Mouse (Mus musculus) MEL (cell line): ENCODE measurements at regions not wholly inside any gene's neighbourhood (a gene's known extent, or its start where the extent isn't known, plus 50 kb on each side); places are given as distances from the start of the nearest gene placed in this dataset.

ENCODE experiments used
- CHD2 ChIP-seq: IDR thresholded peaks from 2 replicates; pipeline ENCODE4 v1.6.1; 2011; ENCODE audit warnings: low read length, improper control_type of control experiment
- CTCF ChIP-seq, 3 experiments: IDR thresholded peaks in 2 of 3; conservative IDR thresholded peaks in 1 of 3; 2 replicates each; pipeline ENCODE4 v1.5.1; 2011 to 2012; ENCODE audit warnings: low read length in 3 of 3, low read depth in 2 of 3, mild to moderate bottlenecking in 2 of 3, improper control_type of control experiment in 1 of 3, inconsistent platforms in 1 of 3, mixed read lengths in 1 of 3, moderate library complexity in 1 of 3; ENCODE audit not compliant: control insufficient read depth in 1 of 3, insufficient read depth in 1 of 3, poor library complexity in 1 of 3, severe bottlenecking in 1 of 3
- USF2 ChIP-seq, 2 experiments: IDR thresholded peaks; 2 replicates each; pipeline ENCODE4 v1.6.1; 2011 to 2012; ENCODE audit warnings: improper control_type of control experiment in 2 of 2, low read length in 2 of 2, borderline replicate concordance in 1 of 2, inconsistent platforms in 1 of 2, low read depth in 1 of 2, mild to moderate bottlenecking in 1 of 2; ENCODE audit not compliant: insufficient read depth in 1 of 2

GRCm38 (mm10) chr7:115333046-115333577 lies 589.6 kb downstream of the Insc start:
- no peak for TF ChIP-seq USF2 (IDR thresholded peaks at IDR 0.05; ENCODE audit: borderline replicate concordance in 1 of 2, insufficient read depth in 1 of 2, low read depth in 1 of 2, low read length in 2 of 2)
- TF ChIP-seq CTCF (IDR thresholded peaks at IDR 0.05 in 2 of 3, conservative IDR thresholded peaks at IDR 0.05 in 1 of 3; ENCODE audit: control insufficient read depth in 1 of 3, insufficient read depth in 1 of 3, low read depth in 2 of 3, low read length in 3 of 3, poor library complexity in 1 of 3, severe bottlenecking in 1 of 3), result no peak
- TF ChIP-seq CHD2, result no peak
